Mouse (Mus musculus) CD4-positive, CD25-positive, alpha-beta regulatory T cell, adult 4 months (primary cell): ENCODE data around the gene Zbtb4. TPM values are rescaled to one million over a fixed set of nuclear protein-coding genes. Genes with fewer than 3 reads are reported as not detected.
A peak's percentile ranks its signal among the peaks of the same experiment; 100 is the strongest.

ENCODE experiments used
- ATAC-seq: one replicate; pipeline ENCODE4 v1.8.0; 2017
- polyA plus RNA-seq, 2 experiments: library from polyadenylated mRNA; unstranded; fragments of 100-300 nt; shearing (Covaris generic); gene quantifications; one replicate each; pipeline ENCODE4 v1.2.1; 2017

The Zbtb4 gene
- polyA plus RNA-seq, 2 experiments from 2014 or later, result 11.2 to 11.8 TPM

DNA sequence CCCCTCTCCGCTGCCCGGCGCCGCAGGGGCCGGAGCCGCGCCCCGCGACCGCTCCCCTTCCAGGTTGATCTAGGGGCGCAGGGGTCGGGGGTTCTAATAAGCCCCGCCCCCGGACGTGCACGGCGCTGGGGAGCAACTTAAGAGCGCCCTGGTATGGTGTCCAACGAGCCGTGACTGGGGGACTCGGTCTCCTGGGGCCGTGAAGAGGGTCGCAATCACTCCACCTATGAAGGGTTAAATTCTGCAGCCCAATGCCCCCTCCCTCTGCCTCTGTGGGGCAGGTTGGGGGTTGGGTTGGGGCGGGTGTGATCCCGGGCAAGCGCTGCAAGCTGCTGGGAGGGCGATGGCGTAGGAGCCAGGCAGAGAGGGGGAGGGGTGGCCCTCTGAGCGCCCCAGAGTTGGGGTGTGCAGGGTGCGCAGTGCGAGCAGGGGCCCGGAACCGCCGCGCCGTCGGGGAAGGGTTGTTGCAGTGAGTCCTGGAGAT, 456 bp downstream of the Zbtb4 start:
- ATAC-seq, result peak; percentile 85

DNA sequence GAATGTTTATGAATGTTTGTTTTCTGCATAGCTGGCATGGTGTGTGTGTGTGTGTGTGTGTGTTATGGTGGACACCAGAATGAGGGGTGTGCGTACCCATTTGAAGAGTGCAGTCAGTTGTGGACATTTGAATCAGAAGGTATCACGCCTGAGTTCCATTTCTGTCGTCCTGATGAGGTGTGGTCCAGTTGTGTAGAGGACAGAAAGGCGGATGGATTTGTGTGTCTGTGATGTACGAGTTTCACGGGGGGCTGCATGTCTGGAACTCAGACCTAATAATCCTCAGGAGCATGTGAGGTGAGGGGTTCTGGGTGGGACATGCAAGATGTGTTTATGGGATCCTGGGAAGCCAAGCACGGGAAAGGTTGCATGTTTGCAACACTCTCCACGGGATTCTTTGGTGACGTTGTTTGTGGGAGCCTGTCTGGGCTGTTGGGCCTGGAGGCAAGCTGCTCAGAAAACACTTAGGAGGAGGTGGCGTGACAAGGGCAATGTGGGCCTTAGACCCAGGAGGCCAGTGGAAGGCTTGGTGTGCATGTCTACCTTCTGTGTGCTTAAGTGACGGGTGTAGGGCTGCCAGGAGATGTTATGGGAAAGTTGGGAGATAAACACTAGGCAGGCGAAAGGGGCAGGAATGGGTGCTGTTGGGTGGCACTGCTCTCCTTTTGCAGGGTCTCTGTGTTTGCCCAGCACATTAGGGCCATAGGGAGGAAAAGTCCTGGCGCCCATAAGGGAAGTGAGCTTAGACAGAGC, 1.3 kb downstream of the Zbtb4 start:
- ATAC-seq, result no peak

- no peak for ATAC-seq
Observed at GRCm38 (mm10) chr11:69767625-69767909, 1.9 kb downstream of the Zbtb4 start.

- no peak for ATAC-seq
Observed at GRCm38 (mm10) chr11:69774961-69775360, 9.2 kb downstream of the Zbtb4 start.

DNA sequence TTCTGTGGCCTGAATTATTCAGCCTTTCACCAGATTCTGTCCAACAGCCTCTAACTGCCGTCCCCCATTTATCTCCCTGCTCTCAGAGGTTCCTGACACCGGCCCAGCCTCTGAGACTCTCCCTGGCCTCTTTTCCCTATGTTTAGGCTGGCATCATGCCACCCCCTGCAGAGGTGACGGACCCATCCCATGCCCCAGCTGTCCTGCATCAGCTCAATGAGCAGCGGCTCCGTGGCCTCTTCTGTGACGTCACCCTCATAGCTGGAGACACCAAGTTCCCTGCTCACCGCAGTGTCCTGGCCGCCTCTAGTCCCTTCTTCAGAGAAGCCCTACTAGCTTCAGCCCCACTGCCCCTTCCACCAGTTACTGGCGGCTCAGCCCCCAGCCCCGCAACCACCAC, 10.0 kb downstream of the Zbtb4 start:
- ATAC-seq, result no peak

DNA sequence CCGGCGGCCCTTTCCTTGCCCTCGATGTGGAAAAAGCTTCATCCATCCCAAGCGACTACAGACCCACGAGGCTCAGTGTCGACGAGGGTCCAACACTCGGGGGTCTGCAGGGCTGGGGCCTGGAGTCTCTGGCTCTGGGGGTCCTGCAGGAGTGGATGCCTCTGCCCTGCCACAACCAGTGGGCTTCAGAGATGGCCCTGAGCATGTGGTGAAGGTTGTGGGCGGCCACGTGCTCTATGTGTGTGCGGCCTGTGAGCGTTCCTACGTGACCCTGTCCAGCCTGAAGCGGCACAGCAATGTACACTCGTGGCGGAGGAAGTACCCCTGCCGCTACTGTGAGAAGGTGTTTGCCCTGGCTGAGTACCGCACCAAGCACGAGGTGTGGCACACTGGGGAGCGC, 10.8 kb downstream of the Zbtb4 start:
- no peak for ATAC-seq

- ATAC-seq, result no peak
Observed at GRCm38 (mm10) chr11:69777504-69778257, 12.0 kb downstream of the Zbtb4 start.

GRCm38 (mm10) chr11:69778258-69778982, 12.7 kb downstream of the Zbtb4 start:
- no peak for ATAC-seq

DNA sequence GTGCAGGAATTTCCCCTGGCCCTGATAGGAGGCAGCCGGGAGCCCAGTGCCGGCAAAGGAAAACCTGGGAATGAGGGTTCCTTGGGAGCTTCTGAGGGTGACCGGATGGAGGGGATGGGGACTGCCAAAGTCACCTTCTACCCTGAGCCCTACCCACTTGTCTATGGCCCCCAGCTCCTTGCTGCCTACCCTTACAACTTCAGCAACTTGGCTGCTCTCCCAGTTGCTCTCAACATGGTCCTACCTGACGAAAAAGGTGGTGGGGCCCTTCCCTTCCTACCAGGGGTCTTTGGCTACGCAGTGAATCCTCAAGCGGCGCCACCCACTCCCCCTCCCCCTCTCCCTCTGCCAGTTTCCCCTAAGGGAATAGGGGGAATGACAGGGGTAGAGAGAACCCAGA, 13.3 kb downstream of the Zbtb4 start:
- no peak for ATAC-seq

- ATAC-seq, result no peak
Observed at GRCm38 (mm10) chr11:69781828-69782227, 16.1 kb downstream of the Zbtb4 start.

DNA sequence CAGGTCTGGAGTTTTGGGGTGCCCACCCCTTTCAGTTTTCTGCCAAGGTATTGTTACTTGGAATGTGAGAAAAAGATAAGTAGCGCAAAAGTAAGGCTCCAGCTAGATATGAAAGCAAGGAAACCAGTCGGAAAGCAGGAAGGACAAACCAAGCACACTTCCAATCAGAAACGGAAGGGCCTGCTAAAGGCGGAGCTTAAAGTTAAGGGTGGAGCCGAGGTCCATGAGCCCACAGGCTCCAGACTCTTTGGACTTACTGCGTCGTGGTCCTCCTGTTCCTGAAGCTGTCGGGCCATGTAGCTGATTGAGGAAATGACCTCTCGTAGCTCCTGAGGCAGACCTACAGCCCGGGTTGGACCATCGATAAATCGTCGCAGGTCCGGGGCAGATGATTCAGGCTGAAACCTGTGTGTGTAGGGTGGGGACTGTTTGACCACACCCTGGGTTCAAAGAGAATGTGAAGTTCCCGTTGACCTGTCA, 19.1 kb downstream of the Zbtb4 start:
- ATAC-seq, result no peak

GRCm38 (mm10) chr11:69787306-69787705, 21.6 kb downstream of the Zbtb4 start:
- no peak for ATAC-seq

- ATAC-seq, result no peak
Observed at GRCm38 (mm10) chr11:69789431-69789830, 23.7 kb downstream of the Zbtb4 start.

DNA sequence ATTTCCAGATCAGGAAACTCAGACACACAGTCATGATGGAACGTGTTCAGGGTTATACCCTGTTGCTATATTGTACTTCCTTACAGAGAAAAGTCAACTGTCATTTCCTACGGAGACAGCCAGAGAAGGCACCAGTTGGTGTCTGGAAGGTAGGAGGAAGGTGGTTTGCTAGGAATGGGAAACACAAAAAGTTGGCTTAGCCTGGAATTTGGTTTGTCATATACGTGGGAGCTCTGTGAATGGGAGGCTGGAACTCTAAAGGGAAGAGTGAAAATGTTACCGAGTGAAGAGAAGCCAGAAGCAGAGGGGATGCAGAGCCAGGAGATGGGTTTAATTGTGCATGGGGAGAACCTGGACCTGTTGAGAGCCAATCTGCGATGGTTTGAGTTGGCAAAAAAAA, 25.7 kb downstream of the Zbtb4 start:
- no peak for ATAC-seq

GRCm38 (mm10) chr11:69793429-69793828, 27.7 kb downstream of the Zbtb4 start:
- no peak for ATAC-seq

GRCm38 (mm10) chr11:69795168-69795982, 29.7 kb downstream of the Zbtb4 start, which contains the start of gene Chrnb1:
Gene Chrnb1 (minus strand): TSS chr11:69795943.
- peak; percentile 100 for ATAC-seq

GRCm38 (mm10) chr11:69795983-69796435, 30.3 kb downstream of the Zbtb4 start:
- no peak for ATAC-seq

DNA sequence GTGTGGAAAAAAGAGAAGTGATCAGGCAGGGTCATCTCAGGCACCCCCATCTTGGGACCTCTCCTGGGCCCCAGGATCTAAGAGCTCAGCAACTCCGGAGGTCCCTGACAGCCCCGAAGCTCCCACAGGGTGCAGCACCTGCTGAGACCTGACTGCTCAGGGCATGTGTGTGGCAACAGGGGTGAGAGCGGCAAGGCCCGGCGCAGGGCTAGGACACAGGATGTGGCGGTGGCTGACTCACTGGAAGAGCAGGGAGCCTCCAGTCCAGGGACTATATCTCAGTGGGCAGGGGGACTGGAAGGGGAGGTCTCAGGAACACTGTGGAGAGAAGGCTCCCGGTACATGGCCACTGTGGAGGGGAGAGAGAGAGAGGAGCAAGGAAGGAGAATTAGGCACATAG, 32.2 kb downstream of the Zbtb4 start:
- no peak for ATAC-seq

DNA sequence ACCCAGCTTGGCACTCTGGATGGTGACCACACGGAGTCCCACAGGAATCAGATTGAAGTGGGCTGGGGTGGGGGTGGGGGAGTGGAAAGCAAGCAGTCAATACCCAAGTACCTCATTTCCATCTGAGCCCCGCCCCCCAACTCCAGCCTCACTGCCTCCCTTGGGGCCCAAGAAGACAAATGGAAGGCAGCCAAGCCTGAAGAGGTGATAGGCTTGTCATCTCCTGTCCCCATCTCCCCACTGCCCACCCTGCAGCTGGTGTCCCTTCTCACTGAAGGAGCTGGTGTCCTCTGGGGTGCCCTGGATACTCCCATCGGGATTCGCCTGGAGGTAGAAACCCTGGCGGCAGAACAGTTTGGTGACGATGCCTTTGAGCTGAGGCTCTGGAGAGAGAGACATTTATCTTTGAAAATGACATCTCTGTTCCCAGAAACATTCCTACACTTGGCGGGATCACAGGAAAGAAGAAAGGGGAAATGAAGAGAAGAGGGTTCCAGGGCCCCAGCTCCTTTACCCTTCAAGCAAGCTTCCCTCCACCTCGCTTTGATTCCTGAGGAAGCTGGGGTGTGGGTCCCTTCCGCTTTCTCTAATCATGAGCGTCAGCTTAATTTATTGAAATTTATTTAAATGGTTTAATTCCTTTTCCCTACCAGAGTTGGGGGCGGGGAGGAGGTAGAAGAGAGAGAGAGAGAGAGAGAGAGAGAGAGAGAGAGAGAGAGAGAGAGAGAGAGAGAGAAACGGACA, 33.9 kb downstream of the Zbtb4 start:
- no peak for ATAC-seq

DNA sequence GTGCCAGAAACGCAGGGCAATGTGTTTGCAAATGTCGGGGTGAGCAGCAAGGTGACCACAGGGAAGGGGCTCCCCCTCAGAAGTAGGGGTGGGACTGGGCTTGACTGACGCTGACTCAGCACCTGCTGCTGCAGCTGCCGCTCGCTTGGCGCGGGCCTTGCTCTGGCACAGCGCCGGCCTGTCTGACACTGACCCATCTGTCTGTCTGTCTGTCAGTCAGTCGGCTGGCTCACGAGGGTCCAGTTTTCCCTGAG, 34.4 kb downstream of the Zbtb4 start:
- no peak for ATAC-seq

DNA sequence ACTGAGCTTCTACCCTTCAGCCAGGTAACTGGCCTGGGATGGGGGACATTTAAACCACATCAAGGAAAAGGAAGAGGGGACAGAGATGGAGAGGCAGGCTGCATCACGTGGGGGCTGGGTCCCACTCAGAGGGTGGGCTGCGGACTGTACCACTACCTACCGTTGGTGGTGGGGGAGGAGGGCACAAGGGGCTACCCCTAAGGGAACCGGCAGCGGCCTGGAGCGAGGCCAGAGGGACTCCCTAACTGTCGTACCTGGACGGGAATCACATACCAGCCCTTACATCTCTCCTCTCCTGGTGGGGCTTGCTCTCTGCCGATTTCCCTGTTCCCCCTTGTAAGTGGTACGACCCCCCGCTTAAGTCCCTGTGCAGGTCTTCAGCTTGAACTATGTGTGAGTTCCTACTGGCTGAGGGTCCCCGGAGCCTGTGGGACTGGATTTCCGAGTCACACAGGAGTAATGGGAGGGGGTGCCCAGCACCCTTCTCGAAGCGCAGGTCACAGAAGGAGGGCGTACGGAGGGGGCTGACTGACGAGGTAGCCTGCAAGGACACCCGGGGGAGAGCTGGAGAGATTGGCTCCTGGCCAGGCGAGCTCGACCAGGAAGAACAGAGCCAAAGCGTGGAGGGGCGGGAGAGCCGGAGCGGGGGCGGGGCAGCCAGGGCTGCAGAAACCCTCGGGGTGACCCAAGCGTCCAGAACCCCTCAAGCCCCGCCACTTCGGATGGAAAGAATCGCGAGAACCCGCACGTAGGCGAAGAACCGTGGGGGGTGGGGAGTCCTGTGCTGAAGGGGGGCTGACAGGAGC, 34.9 kb downstream of the Zbtb4 start:
- no peak for ATAC-seq
